Mouse (Mus musculus): ENCODE data around the gene Dnaja1. TPM values are rescaled to one million over a fixed set of nuclear protein-coding genes. Genes with fewer than 3 reads are reported as not detected.

The Dnaja1 gene
- polyA plus RNA-seq, 1 experiment from 2014 or later, result 583 TPM

DNA sequence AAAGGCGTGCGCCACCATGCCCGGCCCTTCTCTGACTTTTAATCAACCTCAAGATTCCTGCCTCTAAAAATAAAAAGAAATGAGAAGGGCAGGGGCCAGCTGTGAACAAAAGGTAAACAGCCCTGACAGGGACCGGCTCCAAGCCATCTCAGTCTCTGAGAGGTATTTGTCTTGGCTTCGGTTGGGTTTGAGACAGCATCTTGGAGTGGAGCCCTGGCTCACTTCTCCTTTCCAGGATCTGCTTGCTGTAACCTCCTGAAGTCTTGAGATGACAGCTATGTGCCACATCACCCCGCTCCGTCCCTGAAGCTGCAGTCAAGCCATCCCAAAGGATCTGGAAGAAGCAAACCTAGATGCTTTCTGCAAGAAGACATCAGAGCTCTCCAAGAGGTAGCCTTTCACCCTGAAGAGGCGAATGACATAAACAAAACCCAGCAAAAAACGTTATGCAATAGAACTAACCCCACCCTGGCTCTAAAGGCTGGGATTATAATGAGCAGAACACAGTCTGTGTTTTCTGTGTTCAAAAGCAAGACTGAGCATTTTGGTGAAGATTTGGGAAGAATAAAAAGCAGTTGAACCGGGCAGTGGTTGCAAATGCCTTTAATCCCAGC, 62.7 kb downstream of the Dnaja1 start:
- DNase-seq (ENCODE audit: low spot score) (no peak), ATAC-seq (ENCODE audit: insufficient number of reproducible peaks, low FRiP score, low TSS enrichment, low read depth) (no peak)
- H3K9me3 ChIP-seq (ENCODE audit: control insufficient read depth, low read length), result no peaks in the 10 kb centered on the region
- H3K4me2 ChIP-seq (ENCODE audit: low read depth, severe bottlenecking), result no peak overlapping the region
- no peak overlapping the region for H3K9ac ChIP-seq (ENCODE audit: low read length)
- 87% methylated on average over 10 of the region's 10 CpGs for WGBS
- H3K27ac ChIP-seq (replicated peaks; ENCODE audit: low read depth, low read length), result no peak overlapping the region
- no peaks in the 10 kb centered on the region for H3K27me3 ChIP-seq (ENCODE audit: control insufficient read depth, insufficient read depth, low read length)
- no peak overlapping the region for H3K4me3 ChIP-seq (ENCODE audit: low read depth, low read length)
- H3K4me1 ChIP-seq (ENCODE audit: control insufficient read depth, insufficient read depth, low read length), result peaks cover 10% of the 10 kb centered on the region
- no peaks in the 10 kb centered on the region for H3K36me3 ChIP-seq (ENCODE audit: control insufficient read depth, insufficient read depth, low read length)

DNA sequence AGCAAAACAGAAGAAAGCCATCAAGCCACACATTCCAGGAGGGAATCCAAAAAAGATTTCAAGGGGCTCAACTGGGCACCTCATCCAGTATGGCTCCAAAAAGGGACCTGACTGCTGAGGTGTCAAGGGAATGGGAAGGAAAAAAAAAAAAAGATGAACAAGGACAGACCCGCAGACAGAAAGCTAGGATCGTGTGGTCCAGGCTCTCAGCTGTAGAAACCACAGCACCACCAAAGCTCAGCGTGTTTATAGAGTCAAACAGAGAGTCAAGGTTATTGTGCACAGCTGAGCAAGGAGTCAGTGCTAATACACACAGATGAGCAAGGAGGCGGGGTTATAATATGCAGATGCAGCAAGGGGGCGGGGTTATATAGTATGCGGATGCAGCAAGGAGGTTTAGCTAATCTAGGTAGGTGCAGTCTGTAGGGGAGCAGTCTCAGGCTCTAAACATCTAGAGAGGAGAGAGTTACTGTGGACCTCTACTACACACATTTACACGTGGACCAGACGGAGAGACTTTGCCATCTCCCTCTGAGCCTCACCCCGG, 63.7 kb downstream of the Dnaja1 start:
- ATAC-seq (ENCODE audit: insufficient number of reproducible peaks, low FRiP score, low TSS enrichment, low read depth), result no peak
- DNase-seq (ENCODE audit: low spot score), result no peak
- H3K9ac ChIP-seq (ENCODE audit: low read length), result no peak overlapping the region
- no peak overlapping the region for H3K27ac ChIP-seq (replicated peaks; ENCODE audit: low read depth, low read length)
- H3K9me3 ChIP-seq (ENCODE audit: control insufficient read depth, low read length), result no peaks in the 10 kb centered on the region
- H3K27me3 ChIP-seq (ENCODE audit: control insufficient read depth, insufficient read depth, low read length), result no peaks in the 10 kb centered on the region
- H3K4me3 ChIP-seq (ENCODE audit: low read depth, low read length), result no peak overlapping the region
- WGBS, result 82% methylated on average over 9 of the region's 9 CpGs
- H3K4me2 ChIP-seq (ENCODE audit: low read depth, severe bottlenecking), result no peak overlapping the region
- H3K4me1 ChIP-seq (ENCODE audit: control insufficient read depth, insufficient read depth, low read length), result peaks cover 10% of the 10 kb centered on the region
- no peaks in the 10 kb centered on the region for H3K36me3 ChIP-seq (ENCODE audit: control insufficient read depth, insufficient read depth, low read length)

DNA sequence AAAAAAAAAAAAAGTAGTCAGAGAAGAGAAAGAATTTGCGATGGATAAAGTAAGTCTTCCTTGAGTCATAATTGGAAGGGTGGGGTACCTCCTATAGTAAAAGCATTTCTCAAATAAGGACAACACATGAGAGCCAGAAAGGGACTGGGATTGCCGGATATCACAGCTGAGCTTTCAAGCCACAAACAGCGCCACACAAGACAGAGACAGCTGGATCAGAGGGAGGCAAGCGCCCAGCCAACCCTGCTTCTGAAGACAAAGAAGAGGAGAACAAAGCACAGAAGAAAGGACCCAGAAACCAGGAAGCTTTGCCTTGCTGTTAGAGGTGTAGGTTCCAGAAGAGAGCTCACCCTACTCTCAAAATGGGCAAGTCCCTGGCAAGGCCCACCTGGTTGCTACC, 64.6 kb downstream of the Dnaja1 start:
- no peak overlapping the region for H3K27ac ChIP-seq (replicated peaks; ENCODE audit: low read depth, low read length)
- H3K9ac ChIP-seq (ENCODE audit: low read length), result no peak overlapping the region
- H3K4me1 ChIP-seq (ENCODE audit: control insufficient read depth, insufficient read depth, low read length), result peaks cover 6% of the 10 kb centered on the region; the same call in 1 of the 2 replicates
- no peak overlapping the region for H3K4me2 ChIP-seq (ENCODE audit: low read depth, severe bottlenecking)
- H3K9me3 ChIP-seq (ENCODE audit: control insufficient read depth, low read length), result no peaks in the 10 kb centered on the region
- H3K27me3 ChIP-seq (ENCODE audit: control insufficient read depth, insufficient read depth, low read length), result no peaks in the 10 kb centered on the region
- DNase-seq (ENCODE audit: low spot score) (no peak), ATAC-seq (ENCODE audit: insufficient number of reproducible peaks, low FRiP score, low TSS enrichment, low read depth) (no peak)
- no peak overlapping the region for H3K4me3 ChIP-seq (ENCODE audit: low read depth, low read length)
- H3K36me3 ChIP-seq (ENCODE audit: control insufficient read depth, insufficient read depth, low read length), result no peaks in the 10 kb centered on the region
- 88% methylated on average over 4 of the region's 4 CpGs for WGBS

MicroRNAs within 50 kb of the gene (microRNA counts, 519-probe panel; counts per million panel counts)
- microRNA mmu-miR-207, result not detected

Small RNA genes within 50 kb of the gene (microRNA-seq; reads per million reads assigned to microRNA genes)
- gene Mir207, result not detected

Other genes with a start within 250 kb of the Dnaja1 start
- 0.07 and 0.21 TPM in 2 replicates for gene Tmem215, start 250.0 kb upstream of the Dnaja1 start, polyA plus RNA-seq (2014; fragmentation: Nextera tagmentation; extraction: Ambion mirVana)
- gene Aptx, start 19.0 kb upstream of the Dnaja1 start, polyA plus RNA-seq (2014; fragmentation: Nextera tagmentation; extraction: Ambion mirVana), result 34.4 and 35.4 TPM in 2 replicates
- gene Smu1, start 35.8 kb downstream of the Dnaja1 start, polyA plus RNA-seq (2014; fragmentation: Nextera tagmentation; extraction: Ambion mirVana), result 183 and 185 TPM in 2 replicates
- gene B4galt1, start 131.9 kb downstream of the Dnaja1 start, polyA plus RNA-seq (2014; fragmentation: Nextera tagmentation; extraction: Ambion mirVana), result 30.9 and 34.6 TPM in 2 replicates
- not detected in 2 replicates for gene Spink4, start 197.9 kb downstream of the Dnaja1 start, polyA plus RNA-seq (2014; fragmentation: Nextera tagmentation; extraction: Ambion mirVana)
- 254 and 256 TPM in 2 replicates for gene Bag1, start 226.1 kb downstream of the Dnaja1 start, polyA plus RNA-seq (2014; fragmentation: Nextera tagmentation; extraction: Ambion mirVana)
- 110 and 115 TPM in 2 replicates for gene Chmp5, start 226.3 kb downstream of the Dnaja1 start, polyA plus RNA-seq (2014; fragmentation: Nextera tagmentation; extraction: Ambion mirVana)
- gene Nfx1, start 248.8 kb downstream of the Dnaja1 start, polyA plus RNA-seq (2014; fragmentation: Nextera tagmentation; extraction: Ambion mirVana), result 99.6 and 111 TPM in 2 replicates

Data from limb, embryonic 11.5 days (tissue).